Mouse (Mus musculus): ENCODE results near the gene Znrf3.

- TF ChIP-seq CTCF (IDR thresholded peaks at IDR 0.05; ENCODE audit: control insufficient read depth, insufficient read depth, insufficient replicate concordance, low read depth, low read length), result no peak
- TF ChIP-seq POLR2A (IDR thresholded peaks at IDR 0.05; ENCODE audit: control insufficient read depth, low read depth, low read length), result no peak
Measured at GRCm38 (mm10) chr11:5255509-5256014, 189.1 kb downstream of the Znrf3 start.
